Mouse (Mus musculus) C2C12 (cell line): Measurements from ENCODE around the gene Gxylt1. TPM values are rescaled to one million over a fixed set of nuclear protein-coding genes. Genes with fewer than 3 reads are reported as not detected.
"Not testable (repeated sequence)": the region's sequence is repeated elsewhere in the genome, so short reads cannot be mapped to it uniquely, and the experiment has no call there.

Experiments used
- H3K27me3 ChIP-seq: one replicate; pipeline ENCODE4 v1.6.1; 2011; ENCODE audit not compliant: control insufficient read depth, insufficient read depth, insufficient read length
- H3K36me3 ChIP-seq: one replicate; pipeline ENCODE4 v1.6.1; 2011; ENCODE audit not compliant: control insufficient read depth, insufficient read depth
- H3K4me3 ChIP-seq: one replicate; pipeline ENCODE4 v1.5.1; 2011; ENCODE audit warnings: mild to moderate bottlenecking, control low read depth; ENCODE audit not compliant: poor library complexity, insufficient read depth, severe bottlenecking
- H3K79me2 ChIP-seq: one replicate; pipeline ENCODE4 v1.6.1; 2011; ENCODE audit not compliant: control insufficient read depth, insufficient read depth
- H3K79me3 ChIP-seq: one replicate; pipeline ENCODE4 v1.6.1; 2011; ENCODE audit warnings: low read depth, control low read depth
- H3ac ChIP-seq: one replicate; pipeline ENCODE3; 2011; ENCODE audit warnings: low read depth; ENCODE audit not compliant: control insufficient read depth, insufficient read length
- CEBPB ChIP-seq: IDR thresholded peaks from one replicate; pipeline ENCODE4 v1.6.1; 2011; ENCODE audit warnings: low read depth, mild to moderate bottlenecking, control low read depth, moderate library complexity
- CTCF ChIP-seq: IDR thresholded peaks from one replicate; pipeline ENCODE4 v1.5.1; 2011; ENCODE audit not compliant: control insufficient read depth, insufficient read depth, insufficient read length
- FOSL1 ChIP-seq: IDR thresholded peaks from one replicate; pipeline ENCODE4 v1.8.0; 2011; ENCODE audit warnings: mild to moderate bottlenecking, low read length; ENCODE audit not compliant: poor library complexity, insufficient read depth, severe bottlenecking
- MAX ChIP-seq: IDR thresholded peaks from one replicate; pipeline ENCODE4 v1.6.1; 2011; ENCODE audit warnings: mild to moderate bottlenecking, control low read depth
- MYOD1 ChIP-seq: IDR thresholded peaks from one replicate; pipeline ENCODE4 v1.6.1; 2011; ENCODE audit warnings: low read depth; ENCODE audit not compliant: control insufficient read depth, insufficient read length
- MYOG ChIP-seq: IDR thresholded peaks from one replicate; pipeline ENCODE4 v1.6.1; 2011; ENCODE audit not compliant: control insufficient read depth, insufficient read length; ENCODE audit errors: extremely low read depth
- USF1 ChIP-seq: IDR thresholded peaks from one replicate; pipeline ENCODE4 v1.6.1; 2011; ENCODE audit warnings: low read depth, mild to moderate bottlenecking, control low read depth, moderate library complexity
- polyA plus RNA-seq: library from polyadenylated mRNA; unstranded; fragments of >200 nt; fragmentation: generic; extraction: Trizol; gene quantifications from one replicate; pipeline ENCODE4 v1.2.1, GENCODE M21; 2012; ENCODE audit warnings: missing spikeins

The Gxylt1 gene
- polyA plus RNA-seq, 1 experiment, result 7.7 TPM

DNA sequence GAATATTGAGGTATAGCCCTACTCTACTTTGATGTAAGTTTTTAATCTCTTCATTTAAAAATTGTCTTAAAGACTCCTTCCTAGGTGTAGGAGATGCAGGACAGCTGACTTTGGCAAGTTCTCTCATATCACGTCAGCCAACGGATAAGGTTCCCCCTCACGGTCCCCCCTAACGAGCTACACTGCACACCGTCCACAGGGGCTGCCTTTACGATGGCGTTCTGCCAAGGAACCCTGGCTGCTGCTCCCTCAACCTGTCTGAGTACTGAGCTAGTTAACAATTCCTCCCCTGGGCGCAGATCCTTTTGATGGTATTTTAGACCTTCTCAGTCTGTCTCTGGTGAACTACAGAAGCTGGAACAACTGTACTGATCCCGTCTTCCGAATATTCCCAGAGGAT lies 31.8 kb downstream of the Gxylt1 start:
- no peak overlapping the region for H3ac ChIP-seq
- no peaks in the 10 kb centered on the region for H3K79me2 ChIP-seq
- no peaks in the 10 kb centered on the region for H3K27me3 ChIP-seq
- no peak overlapping the region for H3K4me3 ChIP-seq
- TF ChIP-seq CEBPB, result no peak
- no peak for TF ChIP-seq FOSL1
- TF ChIP-seq USF1, result no peak
- no peak for TF ChIP-seq MYOG
- TF ChIP-seq CTCF, result no peak
- TF ChIP-seq MYOD1, result no peak
- no peaks in the 10 kb centered on the region for H3K79me3 ChIP-seq
- H3K36me3 ChIP-seq, result peaks cover 91% of the 10 kb centered on the region

DNA sequence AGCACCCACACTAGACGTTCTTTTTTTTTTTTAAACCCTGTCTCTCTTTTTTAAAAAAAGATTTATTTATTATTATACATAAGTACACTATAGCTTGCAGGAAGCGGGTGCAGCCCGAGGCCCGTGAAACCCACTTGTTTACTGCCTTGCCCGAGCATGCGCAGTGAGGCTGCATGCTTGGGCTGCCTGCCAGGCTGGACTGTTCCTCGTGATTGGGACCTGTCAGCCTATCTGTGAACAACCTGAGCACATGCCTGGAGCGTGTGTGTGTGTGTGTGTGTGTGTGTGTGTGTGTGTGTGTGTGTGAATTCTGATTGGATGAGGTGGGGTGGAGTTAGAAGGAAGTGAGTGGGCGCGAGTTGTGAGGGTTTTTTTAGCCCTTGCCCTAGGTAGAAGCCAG lies 38.5 kb downstream of the Gxylt1 start:
- not testable (repeated sequence) for H3K79me2 ChIP-seq, H3K79me3 ChIP-seq, H3K27me3 ChIP-seq, H3K4me3 ChIP-seq, H3ac ChIP-seq
- H3K36me3 ChIP-seq, result peaks cover 40% of the 10 kb centered on the region

DNA sequence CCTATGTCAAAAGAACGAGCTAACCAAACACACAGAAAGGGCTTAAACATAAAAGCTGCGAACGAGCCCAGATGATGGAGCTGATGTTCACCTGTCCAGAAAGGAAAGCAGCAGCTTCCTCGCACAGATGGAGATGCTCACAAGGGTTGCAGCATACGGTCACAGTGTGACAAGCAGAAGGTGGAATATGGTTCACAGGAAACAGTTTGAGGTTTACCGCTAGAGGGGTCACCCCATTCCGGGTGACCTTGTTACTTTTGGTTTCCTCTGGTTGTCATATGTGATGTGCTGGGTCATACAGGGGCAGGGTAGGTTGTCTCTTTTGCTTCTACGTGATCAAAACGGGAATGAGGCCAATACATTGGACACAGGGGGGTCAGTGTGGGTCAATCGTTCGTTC lies 46.0 kb downstream of the Gxylt1 start:
- Histone ChIP-seq H3K36me3 (no peaks in the 10 kb centered on the region), H3K4me3 (no peak overlapping the region), H3ac (no peak overlapping the region), H3K27me3 (no peaks in the 10 kb centered on the region), H3K79me2 (no peaks in the 10 kb centered on the region), H3K79me3 (no peaks in the 10 kb centered on the region)
- no peak for TF ChIP-seq FOSL1
- no peak for TF ChIP-seq MYOD1
- TF ChIP-seq CTCF, result no peak

- no peaks in the 10 kb centered on the region for H3K79me2 ChIP-seq
- no peak for TF ChIP-seq FOSL1
- TF ChIP-seq CTCF, result no peak
- no peak for TF ChIP-seq USF1
- no peak for TF ChIP-seq MYOD1
- TF ChIP-seq MYOG, result no peak
- TF ChIP-seq CEBPB, result no peak
- no peak for TF ChIP-seq MAX
- H3K4me3 ChIP-seq, result no peak overlapping the region
Observed at GRCm38 (mm10) chr15:93228375-93228774, 46.6 kb downstream of the Gxylt1 start.

GRCm38 (mm10) chr15:93227764-93228079 lies 47.3 kb downstream of the Gxylt1 start:
- H3K4me3 ChIP-seq, result no peak overlapping the region
- TF ChIP-seq MAX (no peak), FOSL1 (no peak), CEBPB (no peak), CTCF (peak; percentile 76), MYOG (no peak)
- no peaks in the 10 kb centered on the region for H3K27me3 ChIP-seq
- H3K79me3 ChIP-seq, result no peaks in the 10 kb centered on the region
- no peaks in the 10 kb centered on the region for H3K79me2 ChIP-seq
- no peak overlapping the region for H3ac ChIP-seq
- H3K36me3 ChIP-seq, result no peaks in the 10 kb centered on the region

More at GRCm38 (mm10) chr15:93228375-93228774, 46.6 kb downstream of the Gxylt1 start:
- Histone ChIP-seq H3ac (no peak overlapping the region), H3K79me3 (no peaks in the 10 kb centered on the region), H3K27me3 (no peaks in the 10 kb centered on the region), H3K36me3 (no peaks in the 10 kb centered on the region)

GRCm38 (mm10) chr15:93226930-93227763 lies 47.8 kb downstream of the Gxylt1 start:
- Histone ChIP-seq H3K79me2 (no peaks in the 10 kb centered on the region), H3K27me3 (no peaks in the 10 kb centered on the region), H3K79me3 (no peaks in the 10 kb centered on the region), H3K36me3 (no peaks in the 10 kb centered on the region), H3ac (no peak overlapping the region), H3K4me3 (no peak overlapping the region)
- TF ChIP-seq USF1 (no peak), MYOD1 (no peak), MAX (no peak), CEBPB (no peak)
